Mouse (Mus musculus): ENCODE data around the gene Nicn1.
"Not testable (repeated sequence)": the region's sequence is repeated elsewhere in the genome, so short reads cannot be mapped to it uniquely, and the experiment has no call there.

Gene Nicn1

DNA sequence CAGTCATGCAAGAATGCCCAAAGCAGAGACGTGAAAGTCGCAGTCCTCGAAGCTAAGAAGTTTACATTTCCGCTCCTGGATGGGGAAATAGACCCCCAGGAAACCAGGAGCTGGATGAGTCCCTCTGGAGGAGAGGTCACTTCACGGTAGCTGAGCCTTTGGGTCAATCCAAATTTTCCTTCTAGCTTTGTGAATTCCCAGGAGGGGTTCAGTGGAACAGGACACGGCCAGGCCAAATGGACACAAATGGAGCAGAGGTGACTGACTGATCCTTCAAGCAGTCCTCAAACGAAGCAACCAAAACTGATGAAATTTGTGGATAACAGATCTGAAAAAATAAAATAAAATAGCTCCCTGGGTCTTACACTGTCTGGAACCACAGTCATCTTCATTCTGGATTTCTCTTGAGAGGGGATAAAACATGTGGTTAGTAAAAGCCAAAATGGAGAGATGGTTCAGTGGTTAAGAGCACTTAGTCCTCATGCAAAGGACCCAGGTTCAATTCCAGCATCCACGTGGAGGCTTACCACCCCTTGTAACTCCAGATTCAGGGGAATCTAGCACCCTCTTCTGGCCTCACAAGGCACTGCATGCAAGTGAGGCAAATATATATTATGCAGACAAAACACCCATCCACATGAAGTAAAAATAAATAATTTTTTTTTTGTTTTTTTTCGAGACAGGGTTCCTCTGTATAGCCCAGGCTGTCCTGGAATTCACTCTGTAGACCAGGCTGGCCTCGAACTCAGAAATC, 11.4 kb upstream of the Nicn1 start:
- in situ Hi-C loops (cut with MboI; ENCODE audit: low sequenced_read_pairs): no loop called here

- in situ Hi-C loops (cut with MboI; ENCODE audit: low sequenced_read_pairs): no loop called here
These were observed 10.0 kb upstream of the Nicn1 start for GRCm38 (mm10) chr9:108280071-108280828.

DNA sequence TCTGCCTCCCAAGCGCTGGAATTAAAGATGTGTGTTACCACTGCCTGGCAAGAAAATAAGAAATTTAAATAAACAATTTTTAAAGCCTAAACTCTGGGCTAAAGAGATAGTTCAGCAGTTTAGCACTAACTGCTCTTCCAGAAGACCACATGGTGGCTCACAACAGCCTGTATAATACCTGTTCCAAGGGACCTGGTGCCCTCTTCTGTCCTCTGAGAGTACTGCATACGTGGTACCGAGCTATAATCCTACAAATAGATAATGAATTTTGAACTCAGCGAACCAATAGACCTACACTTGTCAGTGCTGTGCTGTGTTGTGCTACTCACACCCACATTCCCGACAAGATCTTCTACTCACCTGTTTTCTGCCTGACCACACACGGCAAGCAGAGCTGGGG, 5.8 kb upstream of the Nicn1 start:
- in situ Hi-C loops (cut with MboI; ENCODE audit: low sequenced_read_pairs): no loop called here

- in situ Hi-C loops (cut with MboI; ENCODE audit: low sequenced_read_pairs): not testable (repeated sequence)
These were observed 2.5 kb upstream of the Nicn1 start for GRCm38 (mm10) chr9:108287526-108288238.

GRCm38 (mm10) chr9:108289347-108289746, 882 bp upstream of the Nicn1 start:
- in situ Hi-C loops (cut with MboI; ENCODE audit: low sequenced_read_pairs): no loop called here

DNA sequence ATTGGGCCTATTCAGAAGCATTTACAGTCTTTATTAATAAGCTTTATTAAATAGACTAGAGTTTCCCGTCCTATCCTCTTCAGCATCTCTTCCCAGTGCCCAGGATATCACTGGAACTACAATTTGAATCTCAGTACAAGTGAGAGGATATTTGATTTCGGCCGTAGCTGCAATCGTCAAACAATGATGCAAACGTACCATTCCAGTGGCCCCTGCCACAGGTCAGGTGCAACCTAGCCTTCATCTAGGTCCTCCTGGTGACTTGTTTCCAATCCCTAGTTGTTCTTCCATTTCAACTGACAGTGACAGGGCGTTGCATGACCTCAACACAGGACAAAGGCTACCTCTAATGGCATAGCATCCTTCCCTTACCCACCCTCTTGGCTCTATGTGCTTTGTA, 544 bp downstream of the Nicn1 start:
- in situ Hi-C loops (cut with MboI; ENCODE audit: low sequenced_read_pairs): no loop called here

GRCm38 (mm10) chr9:108296453-108297355, 6.5 kb downstream of the Nicn1 start, which contains the start of gene Amt:
TSS of gene Amt (plus strand) at chr9:108296853.
- in situ Hi-C loops (cut with MboI; ENCODE audit: low sequenced_read_pairs): no loop called here

DNA sequence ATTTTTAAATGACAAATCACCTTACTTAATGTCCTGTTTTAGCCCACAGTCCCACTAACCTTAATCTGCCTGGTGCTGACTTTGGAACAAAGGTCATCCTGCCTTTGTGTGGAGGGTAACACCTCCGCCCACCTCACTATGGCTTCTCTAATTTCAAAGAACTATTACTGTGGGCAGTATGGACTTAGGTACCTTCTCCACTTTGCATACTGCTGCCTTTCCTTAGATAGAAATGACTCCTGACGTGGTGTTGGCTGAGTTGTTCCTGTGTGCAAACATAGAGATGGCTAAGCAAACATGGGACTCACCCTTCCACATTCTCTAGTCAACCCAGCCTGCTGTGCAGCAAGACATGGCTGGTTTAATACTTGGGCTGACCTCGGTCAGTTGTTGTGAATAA, 11.6 kb downstream of the Nicn1 start:
- in situ Hi-C loops (cut with MboI; ENCODE audit: low sequenced_read_pairs): no loop called here

DNA sequence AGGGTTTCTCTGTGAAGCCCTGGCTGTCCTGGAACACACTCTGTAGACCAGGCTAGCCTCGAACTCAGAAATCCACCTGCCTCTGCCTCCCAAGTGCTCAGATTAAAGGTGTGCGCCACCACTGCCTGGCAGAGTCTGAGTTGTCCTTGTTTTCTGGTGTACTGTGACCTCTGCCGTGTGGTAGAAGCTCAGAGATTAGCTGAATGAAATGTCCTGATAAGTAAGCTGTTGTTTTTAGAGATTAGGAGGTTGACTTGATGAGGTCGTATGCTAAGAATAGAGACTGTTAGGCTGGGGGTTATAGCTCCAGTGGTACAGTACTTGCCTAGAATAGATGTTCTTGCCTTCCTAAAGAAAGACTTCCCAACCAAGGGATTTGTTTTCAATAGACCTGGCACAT, 14.5 kb downstream of the Nicn1 start:
- in situ Hi-C loops (cut with MboI; ENCODE audit: low sequenced_read_pairs): no loop called here

DNA sequence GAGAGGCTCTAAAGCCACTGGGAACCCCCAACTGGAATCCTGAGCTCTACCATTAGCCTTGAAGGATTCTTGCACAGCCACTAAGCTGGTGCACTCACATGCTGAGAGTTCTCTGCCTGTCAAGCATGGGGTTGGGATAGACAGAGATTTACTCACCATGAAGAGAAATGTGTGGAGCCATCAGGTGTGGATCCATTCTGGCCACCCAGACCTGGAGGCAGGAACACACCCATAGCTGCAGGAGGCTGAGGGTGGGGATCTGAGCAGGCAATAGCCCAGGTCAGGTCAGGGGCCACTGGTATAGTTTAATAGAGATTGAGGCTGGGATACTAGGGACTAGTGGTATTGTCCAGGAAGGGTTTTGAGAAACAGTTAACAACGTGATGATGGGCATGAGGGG, 14.9 kb downstream of the Nicn1 start:
- in situ Hi-C loops (cut with MboI; ENCODE audit: low sequenced_read_pairs): no loop called here

DNA sequence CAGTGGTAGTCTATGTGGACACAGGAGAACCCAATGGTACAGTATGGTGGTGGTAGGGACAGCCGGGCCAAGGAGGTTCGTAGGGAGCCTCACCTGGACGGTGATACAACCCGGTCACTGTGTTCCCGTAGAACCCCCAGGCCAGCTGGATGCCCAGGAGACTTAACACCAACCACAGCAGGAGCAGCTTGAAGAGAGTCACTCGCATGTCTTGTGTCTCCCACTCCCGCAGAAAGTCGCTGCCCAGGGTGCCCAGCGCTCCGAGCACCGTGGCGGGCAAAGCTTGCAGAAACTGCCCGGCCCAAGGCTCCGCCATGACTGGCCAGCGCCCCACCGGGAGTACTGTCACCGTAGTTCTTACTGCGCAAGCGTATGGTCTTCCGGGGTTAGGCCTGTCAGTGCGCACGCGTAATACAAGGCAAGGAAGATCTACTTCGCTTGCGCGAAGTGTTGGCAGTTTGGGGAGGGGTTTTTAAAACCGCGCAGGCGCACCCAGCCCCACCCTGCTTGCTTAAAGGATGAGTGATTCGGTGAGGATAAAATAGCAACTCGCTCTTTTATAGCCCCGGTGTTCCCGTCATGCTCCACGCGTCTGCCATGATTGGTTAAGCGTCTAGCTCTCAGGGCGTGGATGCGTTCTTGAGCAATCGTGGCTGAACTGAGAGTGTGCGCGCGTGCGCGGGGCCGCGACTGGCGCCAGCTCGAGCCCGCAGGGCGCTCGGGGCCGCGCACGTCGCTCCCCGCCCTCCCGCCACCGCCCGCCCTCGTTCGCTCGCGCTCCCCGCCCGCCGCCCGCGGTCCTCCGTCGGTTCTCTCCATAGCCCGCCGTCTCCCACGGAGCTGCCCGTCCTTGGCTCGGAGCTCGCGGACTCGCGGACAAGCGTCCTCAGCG, 15.6 kb downstream of the Nicn1 start, which contains the start of the genes Rhoa and Tcta:
Gene Rhoa (plus strand): TSS at position 501 of the 892 bp plus-strand sequence.
Gene Tcta (minus strand): TSS at position 532 of the 892 bp plus-strand sequence.
- in situ Hi-C loops (cut with MboI; ENCODE audit: low sequenced_read_pairs): no loop called here

GRCm38 (mm10) chr9:108306571-108306980, 16.3 kb downstream of the Nicn1 start:
- in situ Hi-C loops (cut with MboI; ENCODE audit: low sequenced_read_pairs): no loop called here

GRCm38 (mm10) chr9:108307021-108307807, 17.0 kb downstream of the Nicn1 start:
- in situ Hi-C loops (cut with MboI; ENCODE audit: low sequenced_read_pairs): no loop called here

- in situ Hi-C loops (cut with MboI; ENCODE audit: low sequenced_read_pairs): no loop called here
These were observed 17.9 kb downstream of the Nicn1 start for GRCm38 (mm10) chr9:108308141-108308540.

- in situ Hi-C loops (cut with MboI; ENCODE audit: low sequenced_read_pairs): no loop called here
These were observed 27.3 kb downstream of the Nicn1 start for GRCm38 (mm10) chr9:108317572-108317971.

DNA sequence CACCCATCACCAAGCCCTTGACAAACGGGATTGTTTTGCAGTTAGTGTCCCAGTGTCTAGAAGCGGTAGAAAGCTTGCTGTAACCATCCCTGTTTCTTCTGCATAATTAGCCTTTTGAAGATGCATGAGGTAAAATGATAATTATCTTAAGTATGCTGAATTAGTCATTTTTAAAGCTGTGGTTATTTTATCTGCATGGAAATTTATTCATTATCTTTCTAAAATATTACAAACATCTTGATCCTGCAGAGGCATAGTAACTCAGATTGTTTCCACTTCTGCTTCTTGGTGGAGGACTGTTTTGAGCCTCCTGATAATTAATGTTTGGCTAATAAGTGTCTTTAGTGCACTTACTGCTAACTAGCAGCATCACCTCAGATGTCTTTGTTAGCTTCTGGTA, 28.2 kb downstream of the Nicn1 start:
- in situ Hi-C loops (cut with MboI; ENCODE audit: low sequenced_read_pairs): no loop called here

DNA sequence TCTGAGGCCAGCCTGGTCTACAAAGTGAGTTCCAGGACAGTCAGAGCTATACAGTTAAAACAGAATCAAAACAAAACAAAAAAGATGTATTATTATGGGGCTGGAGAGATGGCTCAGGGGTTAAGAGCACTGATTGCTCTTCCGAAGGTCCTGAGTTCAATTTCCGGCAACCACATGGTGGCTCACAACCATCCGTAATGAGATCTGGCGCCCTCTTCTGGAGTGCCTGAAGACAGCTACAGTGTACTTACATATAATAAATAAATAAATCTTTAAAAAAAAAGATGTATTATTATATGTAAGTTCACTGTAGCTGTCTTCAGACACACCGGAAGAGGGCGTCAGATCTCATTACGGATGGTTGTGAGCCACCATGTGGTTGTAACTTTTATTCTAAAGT, 31.8 kb downstream of the Nicn1 start:
- in situ Hi-C loops (cut with MboI; ENCODE audit: low sequenced_read_pairs): not testable (repeated sequence)

GRCm38 (mm10) chr9:108324784-108325183, 34.6 kb downstream of the Nicn1 start:
- in situ Hi-C loops (cut with MboI; ENCODE audit: low sequenced_read_pairs): no loop called here

GRCm38 (mm10) chr9:108325811-108326210, 35.6 kb downstream of the Nicn1 start:
- in situ Hi-C loops (cut with MboI; ENCODE audit: low sequenced_read_pairs): no loop called here
